Mouse (Mus musculus): ENCODE results near the gene Fjx1. TPM values are rescaled to one million over a fixed set of nuclear protein-coding genes. Genes with fewer than 3 reads are reported as not detected.
A peak's percentile ranks its signal among the peaks of the same experiment; 100 is the strongest.

The Fjx1 gene
- 4.2 and 4.3 TPM in 2 replicates for polyA plus RNA-seq (2014; fragmentation: Nextera tagmentation; extraction: Ambion mirVana)

DNA sequence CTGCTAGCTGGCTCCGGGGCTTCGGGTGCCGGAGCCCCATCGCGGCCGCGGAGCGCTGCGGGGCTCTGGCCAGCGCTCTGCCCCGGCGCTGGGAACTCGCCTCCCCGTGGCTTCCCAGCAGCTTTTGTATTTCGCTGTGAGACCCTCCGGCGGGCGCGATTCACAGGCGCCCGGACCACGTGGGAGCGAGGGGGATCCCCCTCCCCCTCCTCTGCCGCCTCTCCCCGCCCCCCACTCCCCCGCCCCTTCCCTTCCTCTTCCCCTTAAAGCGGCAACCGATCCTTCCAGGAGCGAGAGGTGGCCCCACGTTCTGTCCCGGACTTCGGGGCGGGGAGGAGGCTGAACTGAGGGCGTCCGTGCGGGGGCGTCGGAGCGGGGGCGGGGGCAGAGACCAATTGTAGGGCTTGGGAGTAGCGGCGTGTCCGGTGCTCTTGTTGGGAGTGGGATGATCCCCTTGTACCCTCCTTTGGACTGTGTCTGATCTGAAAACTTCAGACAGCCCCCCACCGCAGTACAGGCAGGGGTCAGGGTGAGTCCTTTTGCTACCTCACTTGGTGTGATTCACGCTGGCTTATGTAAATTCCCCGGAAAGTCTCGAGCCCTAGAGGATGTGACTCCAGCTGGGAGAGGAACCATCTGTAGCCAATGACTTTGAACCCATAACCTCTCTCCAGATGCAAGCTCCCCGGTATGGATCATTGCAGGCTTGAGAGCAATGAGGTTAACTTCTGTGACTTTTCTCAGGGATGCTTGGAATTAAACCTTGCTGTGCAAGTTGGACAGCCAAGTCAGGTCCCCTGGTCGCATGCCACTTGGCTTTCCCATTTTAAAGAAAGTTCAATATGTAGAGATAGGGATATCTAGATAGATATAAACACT is at the start of gene Fjx1:
Gene Fjx1 (minus strand): TSS at position 829 of the 879 bp plus-strand sequence.
- Histone ChIP-seq H3K4me2 (peak within 1 kb of the TSS; percentile 93), H3K9ac (ENCODE audit: low read depth, low read length) (peak within 1 kb of the TSS; percentile 73), H3K9me3 (ENCODE audit: control insufficient read depth, low read length) (no peaks in the 10 kb centered on the region), H3K4me3 (ENCODE audit: low read depth, low read length) (peak within 1 kb of the TSS; percentile 71), H3K4me1 (replicated peaks; ENCODE audit: control insufficient read depth, insufficient read depth, low read length) (peaks cover 10% of the 10 kb centered on the region; the same call in 1 of the 2 replicates), H3K27me3 (replicated peaks; ENCODE audit: control insufficient read depth, insufficient read depth, low read length) (peaks cover 30% of the 10 kb centered on the region), H3K27ac (ENCODE audit: low read depth, low read length) (peak within 1 kb of the TSS; percentile 68), H3K36me3 (ENCODE audit: control insufficient read depth, insufficient read depth, low read length) (no peaks in the 10 kb centered on the region)
- peak; percentile 73 for DNase-seq (ENCODE audit: low spot score)
- WGBS = 1% methylated on average over 42 of the region's 49 CpGs
- peak; percentile 44 for ATAC-seq (replicated peaks; ENCODE audit: low FRiP score)

DNA sequence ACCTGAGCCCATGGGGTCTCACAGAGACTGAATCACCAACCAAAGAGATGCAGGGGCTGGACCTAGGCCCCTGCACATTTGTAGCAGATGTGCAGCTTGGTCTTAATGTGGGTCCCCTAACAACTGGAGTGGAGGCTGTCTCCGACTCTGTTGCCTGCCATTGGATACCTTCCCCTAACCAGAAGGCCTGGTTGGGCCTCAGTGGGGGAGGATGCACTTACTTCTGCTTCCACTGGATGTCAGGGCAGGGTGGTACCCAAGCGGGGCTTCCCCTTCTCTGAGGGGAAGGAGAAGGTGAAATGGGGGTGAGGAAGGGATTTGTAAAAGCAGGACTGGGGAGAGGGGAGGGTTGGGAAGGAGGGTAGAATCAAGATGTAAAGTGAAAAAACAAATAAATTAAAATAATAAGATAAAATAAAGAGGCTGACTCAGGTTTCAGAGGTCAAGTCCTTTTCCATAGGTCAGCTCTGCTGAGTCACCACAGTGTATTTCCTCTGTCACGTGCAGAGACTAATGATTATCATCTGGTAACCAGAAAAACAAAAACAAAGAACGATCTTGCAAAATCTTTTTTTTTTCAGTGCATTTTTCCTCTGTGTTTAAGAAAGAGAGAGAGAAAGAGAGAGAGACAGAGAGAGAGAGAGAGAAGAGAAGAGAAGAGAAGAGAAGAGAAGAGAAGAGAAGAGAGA is 47.8 kb upstream of the Fjx1 start:
- no peaks in the 10 kb centered on the region for H3K9me3 ChIP-seq (ENCODE audit: control insufficient read depth, low read length)
- no peak overlapping the region for H3K27ac ChIP-seq (ENCODE audit: low read depth, low read length)
- no peaks in the 10 kb centered on the region for H3K36me3 ChIP-seq (ENCODE audit: control insufficient read depth, insufficient read depth, low read length)
- no peak overlapping the region for H3K4me2 ChIP-seq
- ATAC-seq (replicated peaks; ENCODE audit: low FRiP score) (no peak), DNase-seq (ENCODE audit: low spot score) (no peak)
- no peaks in the 10 kb centered on the region for H3K27me3 ChIP-seq (replicated peaks; ENCODE audit: control insufficient read depth, insufficient read depth, low read length)
- WGBS = 39% methylated on average over 4 of the region's 4 CpGs
- no peaks in the 10 kb centered on the region for H3K4me1 ChIP-seq (replicated peaks; ENCODE audit: control insufficient read depth, insufficient read depth, low read length)
- H3K9ac ChIP-seq (ENCODE audit: low read depth, low read length) = no peak overlapping the region
- no peak overlapping the region for H3K4me3 ChIP-seq (ENCODE audit: low read depth, low read length)

DNA sequence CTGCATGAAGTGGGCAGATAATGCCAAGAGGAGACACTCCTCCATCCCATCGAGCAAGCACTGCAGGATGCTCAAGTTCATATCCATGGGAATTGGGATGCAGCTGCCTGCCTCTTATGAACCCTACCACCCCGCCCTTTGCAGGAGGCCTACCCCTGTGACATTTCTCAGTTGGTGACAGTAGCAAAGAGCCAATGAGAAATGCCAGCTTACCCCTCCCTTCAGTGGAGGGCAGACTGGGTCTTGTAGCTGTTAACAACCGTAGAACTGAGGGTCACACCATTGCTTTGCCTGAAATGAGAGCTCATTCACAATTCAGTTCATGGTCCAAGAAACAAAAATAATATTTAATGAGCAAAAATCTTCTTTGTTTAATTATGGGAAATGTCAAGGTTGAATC is 28.4 kb upstream of the Fjx1 start:
- ATAC-seq (replicated peaks; ENCODE audit: low FRiP score) (no peak), DNase-seq (ENCODE audit: low spot score) (no peak)
- 60% methylated on average over 3 of the region's 3 CpGs for WGBS
- no peaks in the 10 kb centered on the region for H3K27me3 ChIP-seq (replicated peaks; ENCODE audit: control insufficient read depth, insufficient read depth, low read length)
- H3K36me3 ChIP-seq (ENCODE audit: control insufficient read depth, insufficient read depth, low read length) = no peaks in the 10 kb centered on the region
- H3K9ac ChIP-seq (ENCODE audit: low read depth, low read length) = no peak overlapping the region
- H3K9me3 ChIP-seq (ENCODE audit: control insufficient read depth, low read length) = no peaks in the 10 kb centered on the region
- H3K27ac ChIP-seq (ENCODE audit: low read depth, low read length) = no peak overlapping the region
- no peak overlapping the region for H3K4me3 ChIP-seq (ENCODE audit: low read depth, low read length)
- no peak overlapping the region for H3K4me2 ChIP-seq
- H3K4me1 ChIP-seq (replicated peaks; ENCODE audit: control insufficient read depth, insufficient read depth, low read length) = no peaks in the 10 kb centered on the region

DNA sequence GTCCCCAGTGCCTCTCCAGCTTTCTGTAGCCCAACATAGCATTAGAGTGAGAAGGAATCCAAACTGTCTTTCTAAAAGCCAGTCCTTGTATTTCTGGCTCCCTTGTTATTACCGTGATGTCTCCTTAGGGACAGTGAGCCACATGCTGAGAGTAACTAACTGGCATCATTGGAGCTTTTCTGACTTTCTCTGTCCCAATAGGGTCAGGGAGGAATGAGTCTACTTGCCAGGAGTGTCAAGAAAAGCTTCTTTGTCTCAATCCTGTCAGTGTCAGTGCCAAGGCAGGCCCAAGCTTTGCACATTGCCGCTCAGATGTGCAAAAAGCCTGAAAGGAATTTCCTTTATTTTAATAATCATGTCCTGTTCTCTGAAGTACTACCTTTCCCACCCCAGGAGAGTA is 23.8 kb upstream of the Fjx1 start:
- Histone ChIP-seq H3K4me1 (replicated peaks; ENCODE audit: control insufficient read depth, insufficient read depth, low read length) (no peaks in the 10 kb centered on the region), H3K36me3 (ENCODE audit: control insufficient read depth, insufficient read depth, low read length) (no peaks in the 10 kb centered on the region), H3K27ac (ENCODE audit: low read depth, low read length) (no peak overlapping the region), H3K4me3 (ENCODE audit: low read depth, low read length) (no peak overlapping the region), H3K27me3 (replicated peaks; ENCODE audit: control insufficient read depth, insufficient read depth, low read length) (no peaks in the 10 kb centered on the region), H3K9me3 (ENCODE audit: control insufficient read depth, low read length) (no peaks in the 10 kb centered on the region), H3K4me2 (no peak overlapping the region), H3K9ac (ENCODE audit: low read depth, low read length) (no peak overlapping the region)
- ATAC-seq (replicated peaks; ENCODE audit: low FRiP score) (no peak), DNase-seq (ENCODE audit: low spot score) (no peak)
- 81% methylated on average over 2 of the region's 2 CpGs for WGBS

DNA sequence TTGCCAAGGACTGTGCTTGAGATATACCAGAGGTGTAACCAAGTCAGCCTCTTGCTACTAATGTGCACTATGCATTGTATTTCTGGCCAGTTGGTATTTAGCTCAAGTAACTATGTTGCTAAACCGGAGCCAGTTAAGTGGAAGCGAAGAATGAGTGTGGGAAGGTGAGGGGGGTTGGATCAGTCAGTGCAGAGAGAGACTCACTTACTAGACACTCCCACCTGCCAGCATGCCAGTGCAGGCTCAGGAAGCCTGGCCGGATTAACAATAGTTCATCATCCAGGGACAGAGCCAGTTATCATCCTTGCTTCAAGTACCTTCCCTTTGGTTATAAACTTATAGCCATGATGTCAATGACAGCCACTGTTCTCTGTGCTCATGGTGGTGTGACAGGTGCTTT is 16.3 kb upstream of the Fjx1 start:
- no peak overlapping the region for H3K4me3 ChIP-seq (ENCODE audit: low read depth, low read length)
- no peak for DNase-seq (ENCODE audit: low spot score)
- H3K9ac ChIP-seq (ENCODE audit: low read depth, low read length) = no peak overlapping the region
- no peak for ATAC-seq (replicated peaks; ENCODE audit: low FRiP score)
- no peaks in the 10 kb centered on the region for H3K27me3 ChIP-seq (replicated peaks; ENCODE audit: control insufficient read depth, insufficient read depth, low read length)
- no peak overlapping the region for H3K27ac ChIP-seq (ENCODE audit: low read depth, low read length)
- no peaks in the 10 kb centered on the region for H3K4me1 ChIP-seq (replicated peaks; ENCODE audit: control insufficient read depth, insufficient read depth, low read length)
- WGBS = 85% methylated on average over 3 of the region's 3 CpGs
- H3K4me2 ChIP-seq = no peak overlapping the region
- H3K36me3 ChIP-seq (ENCODE audit: control insufficient read depth, insufficient read depth, low read length) = no peaks in the 10 kb centered on the region
- no peaks in the 10 kb centered on the region for H3K9me3 ChIP-seq (ENCODE audit: control insufficient read depth, low read length)

DNA sequence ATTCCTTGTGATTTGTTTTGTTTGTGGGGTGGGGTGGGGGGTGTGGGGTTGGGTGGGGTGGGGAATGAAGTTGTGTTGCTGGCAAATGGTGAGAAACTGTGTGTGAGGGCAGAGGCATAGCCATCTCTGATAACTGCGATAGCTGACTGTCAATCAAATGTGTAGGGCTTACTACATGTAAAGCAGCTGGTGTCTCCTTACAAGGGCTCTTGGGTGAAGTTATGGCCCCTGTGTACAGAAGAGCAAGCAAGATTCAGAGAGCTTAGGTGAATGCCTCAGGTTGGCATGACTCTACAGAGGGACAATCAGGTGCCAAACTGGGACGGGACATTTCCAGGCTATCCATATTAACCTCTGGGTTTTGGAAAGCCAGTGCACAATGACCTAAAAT is 12.0 kb upstream of the Fjx1 start:
- no peak overlapping the region for H3K4me3 ChIP-seq (ENCODE audit: low read depth, low read length)
- WGBS = 76% methylated on average over 2 of the region's 2 CpGs
- DNase-seq (ENCODE audit: low spot score) (no peak), ATAC-seq (replicated peaks; ENCODE audit: low FRiP score) (no peak)
- no peak overlapping the region for H3K4me2 ChIP-seq
- H3K9ac ChIP-seq (ENCODE audit: low read depth, low read length) = no peak overlapping the region
- H3K9me3 ChIP-seq (ENCODE audit: control insufficient read depth, low read length) = no peaks in the 10 kb centered on the region
- H3K27ac ChIP-seq (ENCODE audit: low read depth, low read length) = no peak overlapping the region
- no peaks in the 10 kb centered on the region for H3K27me3 ChIP-seq (replicated peaks; ENCODE audit: control insufficient read depth, insufficient read depth, low read length)
- H3K4me1 ChIP-seq (replicated peaks; ENCODE audit: control insufficient read depth, insufficient read depth, low read length) = no peaks in the 10 kb centered on the region
- H3K36me3 ChIP-seq (ENCODE audit: control insufficient read depth, insufficient read depth, low read length) = no peaks in the 10 kb centered on the region

DNA sequence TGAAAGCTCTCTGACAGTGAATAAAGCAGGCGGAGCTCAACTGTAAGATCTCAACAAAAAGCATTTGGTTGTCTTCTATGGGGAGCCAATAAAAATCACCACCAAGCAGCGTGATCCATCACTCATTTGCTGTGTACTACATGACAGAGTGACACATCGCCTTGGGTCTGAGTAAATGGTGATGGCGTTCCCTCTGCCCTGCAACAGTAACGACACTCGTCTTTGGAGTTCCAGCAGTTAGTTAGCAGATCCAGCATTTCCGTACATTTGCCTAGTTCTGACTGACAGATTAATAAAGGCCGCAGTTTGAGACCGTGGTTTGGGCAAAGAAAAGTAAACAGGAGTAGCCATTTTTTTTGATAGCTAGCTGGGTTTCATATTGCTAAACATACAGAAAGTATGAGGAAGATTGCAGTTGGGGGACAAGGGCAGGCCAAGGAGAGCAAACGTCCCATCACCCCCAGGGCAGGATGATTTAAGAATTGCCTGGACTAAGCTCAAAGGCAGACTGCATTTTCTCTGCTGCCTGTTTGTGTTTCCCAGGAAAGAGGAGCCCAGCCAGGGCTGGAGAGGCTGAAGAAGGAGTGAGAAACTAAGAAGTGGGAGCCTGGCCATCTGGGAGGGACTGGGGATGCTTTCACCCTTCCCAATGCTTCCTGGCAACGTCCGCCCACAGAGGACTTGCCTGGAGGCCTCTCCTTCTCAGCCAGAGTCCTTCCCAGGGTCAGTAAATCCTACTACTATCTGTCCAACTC is 11.5 kb upstream of the Fjx1 start:
- H3K27me3 ChIP-seq (replicated peaks; ENCODE audit: control insufficient read depth, insufficient read depth, low read length) = no peaks in the 10 kb centered on the region
- DNase-seq (ENCODE audit: low spot score) (no peak), ATAC-seq (replicated peaks; ENCODE audit: low FRiP score) (no peak)
- no peaks in the 10 kb centered on the region for H3K9me3 ChIP-seq (ENCODE audit: control insufficient read depth, low read length)
- no peak overlapping the region for H3K4me2 ChIP-seq
- H3K27ac ChIP-seq (ENCODE audit: low read depth, low read length) = no peak overlapping the region
- no peak overlapping the region for H3K4me3 ChIP-seq (ENCODE audit: low read depth, low read length)
- 67% methylated on average over 12 of the region's 12 CpGs for WGBS
- no peak overlapping the region for H3K9ac ChIP-seq (ENCODE audit: low read depth, low read length)
- H3K4me1 ChIP-seq (replicated peaks; ENCODE audit: control insufficient read depth, insufficient read depth, low read length) = no peaks in the 10 kb centered on the region
- no peaks in the 10 kb centered on the region for H3K36me3 ChIP-seq (ENCODE audit: control insufficient read depth, insufficient read depth, low read length)

DNA sequence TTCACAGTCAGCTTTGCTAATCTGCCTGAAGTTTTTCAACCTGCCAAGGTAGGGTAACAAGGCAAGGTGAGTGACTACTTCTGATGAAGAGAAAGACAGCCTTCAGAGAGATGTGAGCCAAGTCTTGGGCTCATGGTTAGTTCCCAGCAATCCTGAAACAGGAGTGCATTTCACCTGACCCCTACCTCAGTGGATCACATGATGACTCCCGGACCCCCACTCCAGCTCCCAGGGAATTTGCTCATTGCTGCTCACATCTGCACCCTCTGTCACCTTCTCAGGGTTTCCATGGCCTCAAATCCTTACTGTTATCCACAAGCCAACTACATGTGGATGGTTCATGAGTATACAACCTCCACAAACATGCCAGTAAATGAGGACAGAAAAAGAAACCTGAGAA is 9.2 kb upstream of the Fjx1 start:
- H3K4me2 ChIP-seq = no peak overlapping the region
- 90% methylated on average over 1 of the region's 1 CpGs for WGBS
- ATAC-seq (replicated peaks; ENCODE audit: low FRiP score) = no peak
- H3K27ac ChIP-seq (ENCODE audit: low read depth, low read length) = no peak overlapping the region
- no peak for DNase-seq (ENCODE audit: low spot score)
- H3K27me3 ChIP-seq (replicated peaks; ENCODE audit: control insufficient read depth, insufficient read depth, low read length) = 0 out of 2 replicates have a peak, but pooled peaks cover 3% of the 10 kb centered on the region
- H3K36me3 ChIP-seq (ENCODE audit: control insufficient read depth, insufficient read depth, low read length) = no peaks in the 10 kb centered on the region
- H3K9ac ChIP-seq (ENCODE audit: low read depth, low read length) = no peak overlapping the region
- H3K4me1 ChIP-seq (replicated peaks; ENCODE audit: control insufficient read depth, insufficient read depth, low read length) = no peaks in the 10 kb centered on the region
- no peak overlapping the region for H3K4me3 ChIP-seq (ENCODE audit: low read depth, low read length)
- H3K9me3 ChIP-seq (ENCODE audit: control insufficient read depth, low read length) = no peaks in the 10 kb centered on the region

Data from liver, embryonic 11.5 days (tissue).